Mouse (Mus musculus) liver, embryonic 12.5 days (tissue): Measurements from ENCODE around the gene Pknox2. TPM values are rescaled to one million over a fixed set of nuclear protein-coding genes. Genes with fewer than 3 reads are reported as not detected.

Experiments
- ATAC-seq: fragments of 200-750 bp; cut with Nextera tagmentation; 2 replicates; pipeline ENCODE4 v1.8.0; 2017; ENCODE audit warnings: moderate number of reproducible peaks, mild to moderate bottlenecking, moderate library complexity
- H3K27ac ChIP-seq: fragments of 300-500 bp; sonication (generic); 2 replicates; pipeline ENCODE4 v1.5.1; 2016; ENCODE audit warnings: mild to moderate bottlenecking
- H3K27me3 ChIP-seq: fragments of 300-500 bp; sonication (generic); replicated peaks from 2 replicates; pipeline ENCODE4 v1.6.1; 2016; ENCODE audit warnings: mild to moderate bottlenecking, moderate library complexity
- H3K36me3 ChIP-seq: fragments of 300-500 bp; sonication (generic); 2 replicates; pipeline ENCODE4 v1.6.1; 2016; ENCODE audit warnings: mild to moderate bottlenecking, moderate library complexity
- H3K4me1 ChIP-seq: fragments of 300-500 bp; sonication (generic); 2 replicates; pipeline ENCODE4 v1.6.1; 2016
- H3K4me2 ChIP-seq: fragments of 300-500 bp; sonication (generic); 2 replicates; pipeline ENCODE4 v1.6.1; 2016; ENCODE audit warnings: mild to moderate bottlenecking, moderate library complexity
- H3K4me3 ChIP-seq: fragments of 300-500 bp; sonication (generic); 2 replicates; pipeline ENCODE4 v1.5.1; 2016; ENCODE audit warnings: mild to moderate bottlenecking, moderate library complexity
- H3K9ac ChIP-seq: fragments of 300-500 bp; sonication (generic); 2 replicates; pipeline ENCODE4 v1.6.1; 2016; ENCODE audit warnings: mild to moderate bottlenecking, moderate library complexity
- H3K9me3 ChIP-seq: fragments of 300-500 bp; sonication (generic); replicated peaks from 2 replicates; pipeline ENCODE4 v1.6.1; 2016; ENCODE audit warnings: mild to moderate bottlenecking, moderate library complexity
- WGBS: fragments of 180-500 bp; shearing (Covaris S2); methylation state at CpG from one replicate; pipeline ENCODE4 v1.1.7; 2016; ENCODE audit not compliant: insufficient replicate concordance; 5-methylcytosine and 5-hydroxymethylcytosine counted together
- polyA plus RNA-seq: library from polyadenylated mRNA; unstranded; fragments of >200 nt; fragmentation: Nextera tagmentation; extraction: Ambion mirVana; gene quantifications from 2 replicates; pipeline ENCODE4 v1.2.1, GENCODE M21; 2016

Pknox2 gene
- polyA plus RNA-seq, 1 experiment from 2014 or later, result 0.57 TPM

GRCm38 (mm10) chr9:36916362-36916761, 230.8 kb downstream of the Pknox2 start:
- H3K27me3 ChIP-seq, result no peaks in the 10 kb centered on the region
- H3K9ac ChIP-seq, result no peak overlapping the region
- no peaks in the 10 kb centered on the region for H3K36me3 ChIP-seq
- H3K4me1 ChIP-seq, result no peaks in the 10 kb centered on the region
- H3K4me3 ChIP-seq, result no peak overlapping the region
- no peaks in the 10 kb centered on the region for H3K9me3 ChIP-seq
- no peak overlapping the region for H3K4me2 ChIP-seq
- ATAC-seq, result no peak
- no peak overlapping the region for H3K27ac ChIP-seq
- WGBS, result 5% methylated on average over 6 of the region's 6 CpGs

- ATAC-seq, result no peak
- no peak overlapping the region for H3K4me3 ChIP-seq
- no peak overlapping the region for H3K4me2 ChIP-seq
- no peaks in the 10 kb centered on the region for H3K36me3 ChIP-seq
- H3K27ac ChIP-seq, result no peak overlapping the region
- H3K27me3 ChIP-seq, result no peaks in the 10 kb centered on the region
- WGBS, result 53% methylated on average over 4 of the region's 4 CpGs
- no peaks in the 10 kb centered on the region for H3K4me1 ChIP-seq
- no peak overlapping the region for H3K9ac ChIP-seq
- H3K9me3 ChIP-seq, result no peaks in the 10 kb centered on the region
Observed at GRCm38 (mm10) chr9:36905452-36905851, 241.8 kb downstream of the Pknox2 start.

- H3K27me3 ChIP-seq, result no peaks in the 10 kb centered on the region
- H3K9me3 ChIP-seq, result no peaks in the 10 kb centered on the region
- H3K4me3 ChIP-seq, result no peak overlapping the region
- no peak overlapping the region for H3K9ac ChIP-seq
- H3K4me2 ChIP-seq, result no peak overlapping the region
- H3K27ac ChIP-seq, result no peak overlapping the region
- H3K4me1 ChIP-seq, result no peaks in the 10 kb centered on the region
- no peak for ATAC-seq
- WGBS, result 65% methylated on average over 4 of the region's 4 CpGs
- H3K36me3 ChIP-seq, result no peaks in the 10 kb centered on the region
Observed at GRCm38 (mm10) chr9:36900464-36900863, 246.7 kb downstream of the Pknox2 start.

- Histone ChIP-seq H3K4me1 (no peaks in the 10 kb centered on the region), H3K9ac (no peak overlapping the region), H3K9me3 (no peaks in the 10 kb centered on the region), H3K4me2 (no peak overlapping the region), H3K4me3 (no peak overlapping the region), H3K27me3 (no peaks in the 10 kb centered on the region), H3K36me3 (no peaks in the 10 kb centered on the region), H3K27ac (no peak overlapping the region)
- WGBS, result 67% methylated on average over 3 of the region's 3 CpGs
- no peak for ATAC-seq
Observed at GRCm38 (mm10) chr9:36898560-36898959, 248.6 kb downstream of the Pknox2 start.

- WGBS, result 61% methylated on average over 8 of the region's 8 CpGs
- no peak overlapping the region for H3K4me3 ChIP-seq
- no peak for ATAC-seq
- H3K9me3 ChIP-seq, result no peaks in the 10 kb centered on the region
- H3K27me3 ChIP-seq, result no peaks in the 10 kb centered on the region
- H3K27ac ChIP-seq, result no peak overlapping the region
- no peaks in the 10 kb centered on the region for H3K36me3 ChIP-seq
- no peak overlapping the region for H3K4me2 ChIP-seq
- H3K9ac ChIP-seq, result no peak overlapping the region
- peaks cover 3% of the 10 kb centered on the region; the same call in 1 of the 2 replicates for H3K4me1 ChIP-seq
Observed at GRCm38 (mm10) chr9:36895009-36895693, 252.1 kb downstream of the Pknox2 start.

- H3K27me3 ChIP-seq, result no peaks in the 10 kb centered on the region
- H3K36me3 ChIP-seq, result no peaks in the 10 kb centered on the region
- H3K4me3 ChIP-seq, result no peak overlapping the region
- no peak for ATAC-seq
- H3K9ac ChIP-seq, result no peak overlapping the region
- 63% methylated on average over 7 of the region's 7 CpGs for WGBS
- no peak overlapping the region for H3K4me2 ChIP-seq
- H3K9me3 ChIP-seq, result no peaks in the 10 kb centered on the region
- peaks cover 3% of the 10 kb centered on the region; the same call in 1 of the 2 replicates for H3K4me1 ChIP-seq
- no peak overlapping the region for H3K27ac ChIP-seq
Observed at GRCm38 (mm10) chr9:36894242-36894641, 253.0 kb downstream of the Pknox2 start.

GRCm38 (mm10) chr9:36893413-36893990, 253.7 kb downstream of the Pknox2 start:
- H3K9me3 ChIP-seq, result no peaks in the 10 kb centered on the region
- H3K36me3 ChIP-seq, result no peaks in the 10 kb centered on the region
- H3K4me3 ChIP-seq, result no peak overlapping the region
- H3K4me1 ChIP-seq, result peaks cover 3% of the 10 kb centered on the region; the same call in 1 of the 2 replicates
- 43% methylated on average over 6 of the region's 6 CpGs for WGBS
- no peak overlapping the region for H3K9ac ChIP-seq
- ATAC-seq, result peak; percentile 74
- no peak overlapping the region for H3K4me2 ChIP-seq
- no peaks in the 10 kb centered on the region for H3K27me3 ChIP-seq
- H3K27ac ChIP-seq, result no peak overlapping the region

GRCm38 (mm10) chr9:36890552-36890951, 256.7 kb downstream of the Pknox2 start:
- Histone ChIP-seq H3K4me2 (no peak overlapping the region), H3K27ac (no peak overlapping the region), H3K4me1 (peaks cover 3% of the 10 kb centered on the region; the same call in 1 of the 2 replicates), H3K9me3 (no peaks in the 10 kb centered on the region), H3K27me3 (no peaks in the 10 kb centered on the region), H3K9ac (no peak overlapping the region), H3K36me3 (no peaks in the 10 kb centered on the region), H3K4me3 (no peak overlapping the region)
- no peak for ATAC-seq
- 24% methylated on average over 4 of the region's 4 CpGs for WGBS

- Histone ChIP-seq H3K27me3 (no peaks in the 10 kb centered on the region), H3K4me1 (no peaks in the 10 kb centered on the region), H3K9ac (no peak overlapping the region), H3K36me3 (no peaks in the 10 kb centered on the region), H3K9me3 (no peaks in the 10 kb centered on the region), H3K4me3 (no peak overlapping the region), H3K27ac (no peak overlapping the region), H3K4me2 (no peak overlapping the region)
- no peak for ATAC-seq
- WGBS, result 42% methylated on average over 3 of the region's 3 CpGs
Observed at GRCm38 (mm10) chr9:36885237-36885636, 262.0 kb downstream of the Pknox2 start.

GRCm38 (mm10) chr9:36883569-36883968, 263.6 kb downstream of the Pknox2 start:
- WGBS, result 32% methylated on average over 3 of the region's 3 CpGs
- ATAC-seq, result no peak
- Histone ChIP-seq H3K4me1 (no peaks in the 10 kb centered on the region), H3K36me3 (no peaks in the 10 kb centered on the region), H3K4me2 (no peak overlapping the region), H3K27ac (no peak overlapping the region), H3K4me3 (no peak overlapping the region), H3K27me3 (no peaks in the 10 kb centered on the region), H3K9ac (no peak overlapping the region), H3K9me3 (no peaks in the 10 kb centered on the region)

GRCm38 (mm10) chr9:36882034-36882745, 265.0 kb downstream of the Pknox2 start:
- ATAC-seq, result no peak
- WGBS, result 38% methylated on average over 8 of the region's 8 CpGs

GRCm38 (mm10) chr9:36881615-36882014, 265.6 kb downstream of the Pknox2 start:
- H3K4me2 ChIP-seq, result no peak overlapping the region
- WGBS, result 58% methylated on average over 5 of the region's 5 CpGs
- H3K27me3 ChIP-seq, result no peaks in the 10 kb centered on the region
- no peaks in the 10 kb centered on the region for H3K4me1 ChIP-seq
- ATAC-seq, result no peak
- H3K4me3 ChIP-seq, result no peak overlapping the region
- H3K9me3 ChIP-seq, result no peaks in the 10 kb centered on the region
- no peaks in the 10 kb centered on the region for H3K36me3 ChIP-seq
- no peak overlapping the region for H3K9ac ChIP-seq
- no peak overlapping the region for H3K27ac ChIP-seq

More at GRCm38 (mm10) chr9:36882034-36882745, 265.0 kb downstream of the Pknox2 start:
- Histone ChIP-seq H3K9me3 (no peaks in the 10 kb centered on the region), H3K4me2 (no peak overlapping the region), H3K4me1 (no peaks in the 10 kb centered on the region), H3K27ac (no peak overlapping the region), H3K9ac (no peak overlapping the region), H3K36me3 (no peaks in the 10 kb centered on the region), H3K4me3 (no peak overlapping the region), H3K27me3 (no peaks in the 10 kb centered on the region)
